Mouse (Mus musculus) adrenal gland, adult 18-20 months (tissue): ENCODE results near the gene Adamts9. TPM values are rescaled to one million over a fixed set of nuclear protein-coding genes. Genes with fewer than 3 reads are reported as not detected.
A peak's percentile ranks its signal among the peaks of the same experiment; 100 is the strongest.

Experiments
- DNase-seq, 2 experiments: peaks; one replicate each; pipeline ENCODE4 v3.0.0; 2021 to 2022; ENCODE audit warnings: low spot score in 2 of 2
- total RNA-seq, 2 experiments: library from RNA; stranded (reverse); gene quantifications; 1 replicate in 1 of 2; 2 replicates in 1 of 2; pipeline ENCODE4 v1.2.3; 2021

The Adamts9 gene
- total RNA-seq, 2 experiments from 2014 or later, result 24.9 to 37.1 TPM

DNA sequence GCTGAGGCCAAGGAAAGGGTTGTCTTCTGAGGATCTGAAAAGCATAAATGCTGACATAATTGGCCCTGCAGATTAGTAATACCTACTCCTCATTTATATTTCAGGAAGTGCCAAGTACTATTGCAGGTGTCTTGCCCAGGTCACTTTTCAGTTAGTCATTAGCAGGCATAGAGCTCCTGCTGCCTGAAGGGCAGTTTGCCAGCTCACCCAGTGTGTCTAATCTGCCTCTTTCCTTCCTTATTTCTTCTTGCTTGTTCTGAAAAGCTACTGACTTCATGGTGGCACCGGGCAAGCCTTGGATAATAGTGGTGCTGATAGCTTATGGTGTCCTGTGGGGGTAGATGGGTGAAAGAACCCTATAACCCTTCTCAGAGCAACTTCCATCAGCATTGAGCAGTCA lies 206.2 kb downstream of the Adamts9 start:
- no peak for DNase-seq

GRCm38 (mm10) chr6:92733651-92734050 lies 209.6 kb downstream of the Adamts9 start:
- no peak for DNase-seq

- no peak for DNase-seq
These were observed 214.8 kb downstream of the Adamts9 start for GRCm38 (mm10) chr6:92728514-92728913.

DNA sequence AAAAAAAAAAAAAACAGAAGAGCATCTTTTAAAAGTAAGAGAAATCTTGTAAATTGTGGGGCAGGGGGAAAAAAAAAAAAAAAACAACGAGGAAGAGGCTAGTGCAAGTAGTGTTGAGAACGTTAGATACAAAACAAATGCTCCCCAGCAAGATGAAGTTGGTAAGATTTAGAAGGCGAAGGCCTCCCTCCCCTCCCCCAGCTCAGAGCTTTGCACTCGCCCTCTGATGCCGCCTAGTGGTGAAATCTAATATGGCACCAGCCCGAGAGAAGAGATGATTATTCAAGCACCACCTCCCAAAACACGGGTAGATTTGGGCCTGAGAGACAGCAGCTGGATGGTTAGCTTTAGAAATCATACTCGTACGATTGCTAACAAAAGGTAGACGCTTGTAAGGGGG lies 215.2 kb downstream of the Adamts9 start:
- DNase-seq, result peak; percentile 85 to 86

- no peak for DNase-seq
These were observed 215.8 kb downstream of the Adamts9 start for GRCm38 (mm10) chr6:92727351-92727986.

- DNase-seq, result no peak
These were observed 217.2 kb downstream of the Adamts9 start for GRCm38 (mm10) chr6:92726121-92726520.

DNA sequence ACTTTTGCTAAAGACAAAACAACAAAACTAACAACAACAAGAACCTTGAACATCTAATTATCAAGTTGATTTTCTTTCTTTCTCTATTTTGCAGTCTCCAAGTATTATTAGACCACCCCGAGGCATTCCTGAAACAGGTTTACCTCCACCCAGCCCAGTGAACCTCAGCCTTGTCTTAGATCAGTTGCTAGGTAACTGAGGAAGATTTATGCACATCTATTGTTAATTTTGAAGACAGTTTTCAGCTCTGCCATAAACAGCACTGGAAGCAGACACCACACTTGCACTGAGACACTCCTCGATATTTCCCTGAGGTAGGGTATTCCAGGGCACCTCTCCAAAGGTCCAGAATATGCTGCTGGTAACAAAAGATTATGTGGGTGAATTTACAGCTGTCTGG lies 218.9 kb downstream of the Adamts9 start:
- DNase-seq, result no peak

Other genes starting within 250 kb of the Adamts9 start
- 1 to 10 TPM; 4.9 to 7.1 TPM for gene Prickle2, start 237.3 kb downstream of the Adamts9 start, total RNA-seq
- 1 to 10 TPM; 1.7 to 3.7 TPM for gene A730049H05Rik, start 127.0 kb downstream of the Adamts9 start, total RNA-seq
- gene Gm15737, start 74.1 kb downstream of the Adamts9 start, total RNA-seq, result not detected